Mouse (Mus musculus) myocyte (in vitro differentiated cells): Measurements from ENCODE around the gene Psd.

ENCODE experiments used
- E2F4 ChIP-seq: IDR thresholded peaks from one replicate; pipeline ENCODE4 v1.6.1; 2011; ENCODE audit warnings: mild to moderate bottlenecking, control low read depth, moderate library complexity; ENCODE audit not compliant: insufficient read depth
- MAX ChIP-seq: IDR thresholded peaks from one replicate; pipeline ENCODE4 v1.6.1; 2011; ENCODE audit warnings: low read depth, mild to moderate bottlenecking, control low read depth
- MYOG ChIP-seq, 3 experiments: IDR thresholded peaks; one replicate each; pipeline ENCODE4 v1.6.1; 2011; ENCODE audit warnings: control low read depth in 2 of 3, low read depth in 2 of 3, mild to moderate bottlenecking in 2 of 3; ENCODE audit not compliant: insufficient read length in 2 of 3, control insufficient read depth in 1 of 3, insufficient read depth in 1 of 3
- POLR2A ChIP-seq: IDR thresholded peaks from one replicate; pipeline ENCODE4 v1.6.1; 2011; ENCODE audit warnings: low read depth, mild to moderate bottlenecking, control low read depth, moderate library complexity; ENCODE audit not compliant: insufficient read length
- SRF ChIP-seq: IDR thresholded peaks from one replicate; pipeline ENCODE4 v1.6.1; 2011; ENCODE audit warnings: low read depth; ENCODE audit not compliant: control insufficient read depth, insufficient read length
- TCF12 ChIP-seq: IDR thresholded peaks from one replicate; pipeline ENCODE4 v1.6.1; 2011; ENCODE audit warnings: mild to moderate bottlenecking, control low read depth; ENCODE audit not compliant: poor library complexity, insufficient read depth, severe bottlenecking

DNA sequence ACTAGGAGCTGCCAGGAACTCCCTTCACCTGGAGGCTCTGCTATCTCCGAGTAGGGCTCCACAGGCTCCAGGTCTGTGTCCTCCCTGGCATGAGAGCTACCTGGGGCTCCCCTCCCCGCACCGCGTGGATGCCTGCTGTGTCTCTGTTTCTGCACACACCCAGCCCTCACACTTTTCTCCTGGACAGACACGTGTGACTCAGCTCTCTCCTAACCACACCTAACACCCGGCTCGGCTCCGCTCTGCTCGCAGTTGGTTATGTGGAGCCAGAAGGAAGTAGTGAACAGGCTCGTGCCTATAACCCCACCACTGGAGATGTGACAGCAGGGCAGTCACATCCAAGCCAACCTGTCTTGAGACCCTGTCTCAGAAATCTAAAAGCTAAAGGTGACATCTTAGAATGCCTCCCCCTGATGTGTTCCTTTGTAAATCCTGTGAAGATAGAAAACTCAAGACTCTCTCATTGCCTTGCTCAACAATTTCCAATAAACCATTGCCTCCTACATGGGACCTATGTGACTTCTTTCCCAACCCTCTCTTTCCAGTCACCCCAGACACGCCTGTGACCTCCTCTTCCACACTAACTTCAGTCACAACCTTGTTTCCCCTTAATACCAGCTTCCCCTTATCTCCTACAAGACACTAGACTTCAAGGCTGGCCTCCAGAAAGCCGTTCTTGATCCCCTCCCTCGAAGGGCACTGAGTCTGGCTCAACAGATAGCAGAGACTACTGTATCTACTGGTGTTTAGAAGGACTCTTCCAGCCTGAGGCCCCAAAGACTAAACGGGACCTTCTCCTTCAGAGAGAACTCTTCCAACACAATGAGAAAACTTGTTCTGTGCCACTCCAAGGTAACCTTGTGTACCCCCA lies 11.8 kb downstream of the Psd start:
- no peak for TF ChIP-seq MYOG (IDR thresholded peaks at IDR 0.05; ENCODE audit: control insufficient read depth in 1 of 3, insufficient read depth in 1 of 3, insufficient read length in 2 of 3, low read depth in 2 of 3)
- TF ChIP-seq SRF, result no peak
- TF ChIP-seq TCF12, result no peak
- no peak for TF ChIP-seq E2F4
- TF ChIP-seq POLR2A, result no peak
- TF ChIP-seq MAX, result no peak
